Mouse (Mus musculus): ENCODE results near the gene Elovl7. TPM values are rescaled to one million over a fixed set of nuclear protein-coding genes. Genes with fewer than 3 reads are reported as not detected.

Elovl7 gene
- 111 TPM for polyA plus RNA-seq (2021)

DNA sequence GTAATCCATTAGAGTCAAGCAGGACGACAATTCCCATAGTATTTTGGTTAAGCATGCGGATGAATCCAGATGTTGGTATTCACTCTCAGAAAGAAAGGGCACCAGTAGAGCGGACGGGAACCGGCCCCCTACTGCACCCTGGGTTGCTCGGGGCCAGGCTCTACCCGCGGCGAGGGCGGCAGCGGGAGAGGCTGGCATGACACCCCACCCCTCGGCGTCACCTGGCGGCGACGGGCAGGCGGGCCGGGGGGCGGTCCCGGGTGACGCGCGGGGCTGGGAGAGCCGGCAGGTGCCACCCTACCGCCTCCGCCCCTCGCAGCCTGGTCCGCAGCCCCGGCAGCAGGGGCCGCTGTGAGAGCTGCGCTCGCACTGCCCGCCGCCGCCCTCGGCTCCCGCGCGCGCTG lies at the start of gene Elovl7:
TSS of gene Elovl7 (plus strand) at position 324 of the 404 bp plus-strand sequence.
- in situ Hi-C loops (cut with MboI; ENCODE audit: low pct_unique_long_range_greater_than_20kb), result loop anchor here (10.0 kb wide), 1 partner anchor 51 kb away; no protein-coding TSS in a partner anchor
- DNase-seq (ENCODE audit: low read depth, low spot score) (no peak), ATAC-seq (peak; percentile 95)
- ChIA-PET POLR2A (interaction anchor here (0.7 to 1.1 kb wide), 2 partner anchors 100 to 102 kb away, joined by 3 read pairs; partner anchors contain the start of gene Depdc1b), CTCF (interaction anchor here (1.4 to 4.2 kb wide), 5 partner anchors 18 to 112 kb away, joined by 4 to 16 read pairs (median 7); partner anchors contain the start of gene Depdc1b)
- peak; percentile 81 for TF ChIP-seq CTCF (IDR thresholded peaks at IDR 0.05)
- H3K27me3 ChIP-seq, result no peaks in the 10 kb centered on the region

DNA sequence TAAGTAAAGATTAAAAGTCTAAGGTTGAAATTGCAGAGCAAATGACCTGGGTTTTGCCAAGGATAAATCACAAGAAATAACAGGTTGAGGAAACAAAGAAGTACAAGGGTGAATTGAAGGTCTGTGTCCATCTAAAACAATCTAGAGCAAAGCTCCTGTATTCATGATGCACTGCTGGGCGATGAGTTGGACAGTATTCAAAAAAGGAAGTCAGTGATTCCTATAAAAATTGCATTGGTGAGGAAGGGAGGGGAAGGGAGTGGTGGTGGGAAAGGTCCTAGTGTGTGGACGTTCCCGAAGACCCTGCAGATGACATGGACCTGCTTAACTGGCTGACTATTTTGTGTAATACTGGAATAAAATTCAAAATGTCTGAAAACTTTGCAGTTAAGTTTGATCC lies 49.6 kb upstream of the Elovl7 start:
- H3K27me3 ChIP-seq, result no peaks in the 10 kb centered on the region
- ChIA-PET CTCF (interaction anchor here (1.5 to 2.4 kb wide), 2 partner anchors 13 to 32 kb away, joined by 3 to 5 read pairs; no protein-coding TSS in a partner anchor), POLR2A (no interaction called here)
- no peak for TF ChIP-seq CTCF (IDR thresholded peaks at IDR 0.05)
- no peak for DNase-seq (ENCODE audit: low read depth, low spot score)
- ATAC-seq, result no peak
- in situ Hi-C loops (cut with MboI; ENCODE audit: low pct_unique_long_range_greater_than_20kb), result loop anchor here (10.0 kb wide), 1 partner anchor 1050 kb away; no protein-coding TSS in a partner anchor

DNA sequence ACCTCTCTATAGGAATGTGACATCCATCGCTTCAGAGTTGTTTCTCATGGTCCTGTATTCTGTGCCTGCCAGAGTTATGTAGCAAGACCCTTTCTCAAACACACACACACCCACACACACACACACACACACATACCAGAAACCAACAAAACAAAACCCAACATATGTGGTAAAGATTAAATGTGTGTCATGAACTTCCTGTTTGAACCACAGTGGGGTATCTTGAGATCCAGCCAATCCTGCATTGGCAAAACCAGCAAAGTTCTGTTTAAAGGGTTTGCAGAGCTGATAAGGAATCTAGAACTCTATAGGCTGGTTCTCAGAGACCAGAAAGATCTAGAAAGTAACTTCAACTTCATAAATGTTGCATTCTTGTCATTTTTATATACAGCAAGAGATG lies 44.2 kb upstream of the Elovl7 start:
- CTCF ChIA-PET, result no interaction called here
- POLR2A ChIA-PET, result no interaction called here
- in situ Hi-C loops (cut with MboI; ENCODE audit: low pct_unique_long_range_greater_than_20kb), result no loop called here
- TF ChIP-seq CTCF (IDR thresholded peaks at IDR 0.05), result no peak
- DNase-seq (ENCODE audit: low read depth, low spot score) (no peak), ATAC-seq (no peak)
- H3K27me3 ChIP-seq, result no peaks in the 10 kb centered on the region

DNA sequence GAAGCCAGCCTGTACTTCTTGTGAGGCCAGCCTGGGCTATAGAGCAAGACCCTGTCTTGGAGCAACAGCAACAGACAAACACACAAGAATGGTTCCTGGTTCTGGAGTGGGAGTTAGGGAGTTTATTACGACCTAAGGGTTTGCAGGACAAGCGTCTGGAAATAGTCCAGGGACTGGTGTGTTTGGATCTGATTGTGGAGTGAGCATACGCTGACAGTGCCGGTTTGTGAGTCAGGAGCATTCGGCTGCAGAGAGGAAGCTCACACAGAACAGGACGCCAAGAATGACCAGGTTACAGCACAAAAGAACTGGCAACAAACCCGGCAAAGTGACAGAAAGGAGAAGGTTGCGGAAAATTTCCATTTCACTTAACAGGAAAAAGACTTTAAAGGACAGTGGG lies 43.7 kb upstream of the Elovl7 start:
- no peak for DNase-seq (ENCODE audit: low read depth, low spot score)
- in situ Hi-C loops (cut with MboI; ENCODE audit: low pct_unique_long_range_greater_than_20kb), result no loop called here
- ChIA-PET CTCF (interaction anchor here (1.8 kb wide), 1 partner anchor 20 kb away, joined by 4 read pairs; no protein-coding TSS in a partner anchor), POLR2A (no interaction called here)
- no peak for TF ChIP-seq CTCF (IDR thresholded peaks at IDR 0.05)
- no peak for ATAC-seq
- H3K27me3 ChIP-seq, result no peaks in the 10 kb centered on the region

DNA sequence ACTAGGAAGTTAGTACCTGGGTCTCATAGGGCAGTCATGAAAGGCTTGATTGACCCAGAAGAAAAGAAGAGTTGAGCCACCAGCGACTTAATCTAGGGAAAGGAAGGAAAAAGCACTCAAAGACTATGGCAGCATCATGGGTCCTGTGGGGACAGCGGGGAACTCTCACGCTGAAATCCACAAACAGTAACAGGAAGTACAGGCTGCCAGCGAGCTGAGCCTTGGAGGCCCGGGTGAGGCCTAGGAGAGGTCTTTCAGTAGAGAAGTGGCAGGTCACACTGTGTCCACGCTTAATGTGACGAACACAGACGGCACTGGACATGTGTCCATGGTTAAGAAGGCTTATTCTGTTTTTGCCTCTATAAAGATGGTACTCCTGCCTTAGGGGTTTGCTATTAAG lies 34.6 kb upstream of the Elovl7 start:
- CTCF ChIA-PET, result interaction anchor here (1.6 kb wide), 1 partner anchor 12 kb away, joined by 6 read pairs; no protein-coding TSS in a partner anchor
- ATAC-seq (no peak), DNase-seq (ENCODE audit: low read depth, low spot score) (no peak)
- in situ Hi-C loops (cut with MboI; ENCODE audit: low pct_unique_long_range_greater_than_20kb), result no loop called here
- POLR2A ChIA-PET, result interaction anchor here (0.6 kb wide), 1 partner anchor 8 kb away, joined by 5 read pairs; no protein-coding TSS in a partner anchor
- H3K27me3 ChIP-seq, result no peaks in the 10 kb centered on the region
- no peak for TF ChIP-seq CTCF (IDR thresholded peaks at IDR 0.05)

DNA sequence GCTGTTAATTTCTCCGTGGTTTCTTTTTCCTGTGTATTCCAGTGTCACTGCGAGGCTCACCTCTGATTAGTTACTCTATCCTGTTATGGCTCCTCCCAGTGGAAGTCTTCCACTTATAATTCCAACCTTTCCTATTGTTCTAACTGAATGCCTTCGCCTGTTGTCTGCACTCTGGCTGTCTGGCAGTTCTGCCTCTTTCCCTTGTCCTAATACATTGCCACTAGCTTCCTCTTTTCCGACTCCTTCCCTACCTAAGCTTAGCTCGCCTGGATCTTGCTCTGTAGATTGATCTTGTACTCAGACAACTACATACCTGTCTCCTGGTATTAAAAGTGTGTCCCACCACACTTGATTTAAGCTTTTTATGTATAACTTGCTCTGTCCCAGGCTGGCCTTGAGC lies 33.4 kb upstream of the Elovl7 start:
- POLR2A ChIA-PET, result no interaction called here
- DNase-seq (ENCODE audit: low read depth, low spot score) (no peak), ATAC-seq (no peak)
- in situ Hi-C loops (cut with MboI; ENCODE audit: low pct_unique_long_range_greater_than_20kb), result no loop called here
- H3K27me3 ChIP-seq, result no peaks in the 10 kb centered on the region
- CTCF ChIA-PET, result interaction anchor here (1.7 kb wide), 1 partner anchor 149 kb away, joined by 5 read pairs; no protein-coding TSS in a partner anchor
- TF ChIP-seq CTCF (IDR thresholded peaks at IDR 0.05), result no peak

DNA sequence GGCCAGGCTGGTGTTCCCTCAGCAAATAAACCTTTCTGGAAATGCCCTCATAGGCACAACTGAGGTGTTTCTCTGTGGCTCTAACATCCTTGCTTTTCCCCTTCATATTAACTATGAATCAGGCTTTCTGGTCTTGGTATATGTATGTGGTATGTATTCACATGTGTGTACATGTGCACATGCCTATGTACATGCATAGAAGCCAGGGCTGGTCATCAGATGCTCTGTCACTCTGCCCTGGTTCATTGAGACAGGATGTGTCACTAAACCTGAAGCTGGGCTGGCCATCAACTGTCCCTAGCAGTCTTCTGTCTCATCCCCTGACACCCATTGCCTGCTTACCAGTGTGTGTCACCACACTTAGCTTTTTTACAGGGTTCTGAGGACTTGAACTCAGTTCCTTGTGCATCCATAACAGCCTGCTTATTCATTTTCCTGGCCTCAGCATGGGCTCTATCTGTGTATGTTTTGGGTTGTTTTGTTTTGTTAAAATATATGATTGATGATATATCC lies 29.4 kb upstream of the Elovl7 start:
- no peak for TF ChIP-seq CTCF (IDR thresholded peaks at IDR 0.05)
- CTCF ChIA-PET, result interaction anchor here (0.9 kb wide), 1 partner anchor 9 kb away, joined by 3 read pairs; no protein-coding TSS in a partner anchor
- POLR2A ChIA-PET, result no interaction called here
- H3K27me3 ChIP-seq, result no peaks in the 10 kb centered on the region
- DNase-seq (ENCODE audit: low read depth, low spot score) (no peak), ATAC-seq (no peak)
- in situ Hi-C loops (cut with MboI; ENCODE audit: low pct_unique_long_range_greater_than_20kb), result no loop called here

DNA sequence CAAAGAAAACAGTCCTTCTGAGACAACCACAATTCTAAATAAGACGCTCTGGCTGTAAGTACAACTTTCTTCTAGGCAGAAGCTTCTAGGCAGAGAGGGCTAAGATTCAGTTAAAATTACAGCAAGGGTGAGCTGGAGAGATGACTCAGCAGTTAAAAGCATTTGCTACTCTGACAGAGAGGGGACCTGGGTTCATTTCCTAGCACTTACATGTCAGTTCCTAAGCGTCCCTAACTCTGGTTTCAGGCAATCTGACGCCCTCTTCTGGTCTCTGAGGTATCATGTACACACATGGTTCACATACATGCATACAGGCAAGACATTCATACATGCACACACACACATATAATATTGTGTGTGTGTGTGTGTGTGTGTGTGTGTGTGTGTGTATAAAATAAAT lies 28.7 kb upstream of the Elovl7 start:
- no peak for TF ChIP-seq CTCF (IDR thresholded peaks at IDR 0.05)
- in situ Hi-C loops (cut with MboI; ENCODE audit: low pct_unique_long_range_greater_than_20kb), result no loop called here
- H3K27me3 ChIP-seq, result no peaks in the 10 kb centered on the region
- CTCF ChIA-PET, result interaction anchor here (0.9 to 1.4 kb wide), 2 partner anchors 8 to 131 kb away, joined by 3 to 4 read pairs; partner anchors contain the start of gene Depdc1b
- no peak for DNase-seq (ENCODE audit: low read depth, low spot score)
- no peak for ATAC-seq
- POLR2A ChIA-PET, result no interaction called here

DNA sequence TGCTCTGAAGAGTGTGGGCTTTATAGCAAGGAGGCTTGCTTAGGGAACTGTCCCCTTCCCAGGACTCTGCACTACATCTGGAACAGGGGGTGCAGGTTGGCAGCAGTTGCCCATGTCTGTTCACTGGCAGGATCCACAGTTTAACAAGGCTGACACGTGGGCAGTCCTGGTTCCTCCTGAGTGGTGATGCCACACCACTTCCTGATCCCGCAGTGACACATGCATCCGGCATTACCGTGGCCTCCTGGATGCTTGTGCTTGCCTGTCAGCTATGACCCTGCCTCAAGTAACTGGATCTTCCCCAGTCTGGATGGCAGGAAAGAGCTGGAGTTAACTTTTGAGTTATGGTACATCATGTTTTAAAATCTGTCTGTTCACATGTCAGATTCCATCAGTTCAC lies 26.2 kb upstream of the Elovl7 start:
- POLR2A ChIA-PET, result interaction anchor here (0.8 kb wide), 1 partner anchor 8 kb away, joined by 5 read pairs; no protein-coding TSS in a partner anchor
- H3K27me3 ChIP-seq, result no peaks in the 10 kb centered on the region
- ATAC-seq, result peak; percentile 69
- no peak for DNase-seq (ENCODE audit: low read depth, low spot score)
- no peak for TF ChIP-seq CTCF (IDR thresholded peaks at IDR 0.05)
- CTCF ChIA-PET, result interaction anchor here (1.6 kb wide), 1 partner anchor 137 kb away, joined by 4 read pairs; no protein-coding TSS in a partner anchor
- in situ Hi-C loops (cut with MboI; ENCODE audit: low pct_unique_long_range_greater_than_20kb), result no loop called here

DNA sequence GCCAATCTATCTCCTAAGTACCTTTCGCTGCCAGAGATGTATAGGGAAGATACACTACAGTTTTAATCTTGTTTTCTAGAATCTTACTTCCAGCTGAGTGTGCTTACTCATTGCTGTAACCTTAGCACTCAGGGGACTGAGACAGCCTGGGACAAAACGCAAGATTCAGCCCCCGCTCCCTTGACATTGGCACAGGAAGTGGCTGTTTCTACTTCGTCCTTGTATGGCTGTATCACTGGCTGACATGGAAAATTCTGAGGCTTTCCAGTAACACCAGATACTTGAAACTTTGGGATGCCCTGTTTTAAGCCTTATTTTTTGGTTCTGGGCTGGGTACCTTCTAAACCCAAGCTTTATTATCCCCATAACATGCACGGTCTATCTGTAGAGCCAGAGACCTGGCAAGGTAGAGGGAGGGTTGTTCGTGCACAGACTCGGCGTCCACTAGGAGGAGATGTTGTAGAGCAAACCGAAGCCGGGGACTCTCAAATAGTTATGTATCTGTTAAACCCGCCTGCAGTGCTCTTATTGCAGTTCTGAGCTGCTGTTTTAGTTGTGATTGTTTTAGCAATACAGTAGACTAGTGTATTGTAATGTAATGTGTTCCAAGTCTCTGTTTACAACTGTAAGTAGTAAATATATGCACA lies 23.0 kb upstream of the Elovl7 start:
- no peak for DNase-seq (ENCODE audit: low read depth, low spot score)
- ChIA-PET CTCF (interaction anchor here (1.0 to 4.0 kb wide), 15 partner anchors 12 to 147 kb away, joined by 3 to 26 read pairs (median 4); partner anchors contain the start of genes Depdc1b and Elovl7), POLR2A (interaction anchor here (1.4 kb wide), 1 partner anchor 74 kb away, joined by 3 read pairs; no protein-coding TSS in a partner anchor)
- peak; percentile 79 for ATAC-seq
- H3K27me3 ChIP-seq, result no peaks in the 10 kb centered on the region
- in situ Hi-C loops (cut with MboI; ENCODE audit: low pct_unique_long_range_greater_than_20kb), result loop anchor here (5.0 to 10.0 kb wide), 2 partner anchors 141 to 1024 kb away; no protein-coding TSS in a partner anchor
- TF ChIP-seq CTCF (IDR thresholded peaks at IDR 0.05), result peak; percentile 77
